Mouse (Mus musculus) frontal cortex, postnatal 10 days (tissue): Measurements from ENCODE around the gene Txndc11.
"Not testable (repeated sequence)": the region's sequence is repeated elsewhere in the genome, so short reads cannot be mapped to it uniquely, and the experiment has no call there.

Experiments used
- DNase-seq, 2 experiments: peaks; one replicate each; pipeline ENCODE4 v3.0.0; 2022; ENCODE audit warnings: low spot score in 2 of 2, mixed read lengths in 1 of 2

Txndc11 gene

GRCm38 (mm10) chr16:11134348-11135344, at the start of gene Txndc11:
Gene Txndc11 (minus strand): TSS chr16:11134650.
- DNase-seq, result peak; percentile 99

GRCm38 (mm10) chr16:11177404-11177803, 43.0 kb upstream of the Txndc11 start:
- no peak for DNase-seq

DNA sequence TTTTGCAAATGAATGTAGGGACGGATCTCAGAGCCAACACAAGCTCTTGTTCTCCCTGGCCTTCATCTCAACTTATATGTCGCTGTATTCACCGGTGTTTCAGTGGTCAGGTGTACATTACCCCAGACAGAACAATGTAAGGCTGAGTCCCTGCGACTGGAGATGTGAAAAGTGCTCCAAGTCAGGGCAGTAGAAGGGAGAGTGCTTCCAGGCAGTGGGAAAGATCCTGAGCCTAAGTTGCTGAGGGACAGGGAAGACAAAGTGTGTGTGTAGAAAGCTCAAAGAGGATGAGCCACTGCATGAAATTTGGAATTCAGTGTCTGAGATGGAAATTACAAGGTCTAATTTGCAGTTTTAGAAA, 42.4 kb upstream of the Txndc11 start:
- no peak for DNase-seq

DNA sequence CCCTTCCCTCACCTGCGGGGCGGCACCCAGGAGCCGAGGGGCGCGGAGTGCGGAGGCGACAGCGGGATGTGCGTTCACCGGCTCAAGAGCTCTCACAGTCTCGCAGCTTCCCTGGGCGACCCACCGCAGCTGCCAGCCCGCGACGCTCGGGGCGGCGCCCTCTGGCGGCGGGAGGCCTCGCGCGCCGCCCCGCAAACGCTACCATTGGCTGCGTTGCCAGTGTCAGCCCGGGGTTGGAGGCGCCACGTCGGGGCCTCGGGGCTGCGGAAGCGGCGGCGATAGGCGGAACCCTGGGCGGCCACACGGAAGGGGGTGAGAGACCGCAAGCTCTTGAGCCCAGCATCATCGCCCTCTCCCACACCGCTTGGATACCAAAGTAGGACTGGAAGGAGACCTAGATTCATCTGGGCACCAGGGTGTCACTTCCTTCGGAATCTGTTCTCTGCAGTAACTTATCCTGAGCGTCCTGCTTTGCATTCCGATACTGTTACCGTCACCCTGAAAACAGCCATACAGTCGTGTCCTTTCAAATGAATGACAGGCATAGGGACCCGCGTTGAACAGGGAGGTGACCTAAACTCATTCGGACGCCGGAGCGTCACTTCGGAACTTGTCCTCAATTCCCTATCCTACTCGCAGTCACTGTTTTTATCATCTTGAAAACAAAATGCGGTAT, 41.9 kb upstream of the Txndc11 start, which contains the start of gene Zc3h7a:
Zc3h7a (minus strand) TSS at position 186 of the 676 bp plus-strand sequence.
- peak; percentile 83 to 87 for DNase-seq

DNA sequence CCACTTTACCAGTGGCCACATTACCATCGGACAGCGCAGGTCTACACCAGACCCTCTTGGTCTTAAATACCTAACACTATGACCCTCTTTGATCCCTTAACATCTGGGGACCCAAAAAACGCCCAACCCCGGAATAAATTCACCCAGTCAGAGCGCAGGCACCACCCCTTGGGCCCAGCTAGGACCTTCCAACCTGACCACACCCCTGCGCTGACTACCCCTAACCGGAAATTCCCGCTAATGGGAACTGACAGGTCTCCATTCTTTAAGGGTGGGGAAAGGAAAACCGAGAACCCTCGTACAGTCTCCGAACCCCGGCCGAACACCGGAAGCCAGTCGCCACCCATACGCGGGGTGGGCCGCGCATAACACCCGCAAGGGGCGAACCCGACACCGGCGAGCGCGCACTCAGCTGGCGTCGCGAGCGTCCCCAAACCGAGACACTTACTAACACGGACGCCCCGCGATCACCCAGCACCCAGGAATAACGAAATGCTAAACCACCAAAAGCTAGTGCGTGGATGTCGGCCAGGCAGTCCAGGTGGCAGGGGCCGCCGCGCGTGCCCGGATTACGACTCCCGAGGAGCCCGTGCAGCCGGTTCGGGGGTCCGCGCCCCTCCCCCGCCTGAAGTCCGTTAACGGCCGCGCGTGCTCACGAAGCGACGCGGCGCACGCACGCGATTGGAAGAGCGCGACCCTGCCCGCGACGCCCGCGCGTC, 41.2 kb upstream of the Txndc11 start:
- no peak for DNase-seq

- no peak for DNase-seq
Observed at GRCm38 (mm10) chr16:11175100-11175488, 40.6 kb upstream of the Txndc11 start.

- DNase-seq, result peak; percentile 31 to 34
Observed at GRCm38 (mm10) chr16:11174671-11175081, 40.2 kb upstream of the Txndc11 start.

DNA sequence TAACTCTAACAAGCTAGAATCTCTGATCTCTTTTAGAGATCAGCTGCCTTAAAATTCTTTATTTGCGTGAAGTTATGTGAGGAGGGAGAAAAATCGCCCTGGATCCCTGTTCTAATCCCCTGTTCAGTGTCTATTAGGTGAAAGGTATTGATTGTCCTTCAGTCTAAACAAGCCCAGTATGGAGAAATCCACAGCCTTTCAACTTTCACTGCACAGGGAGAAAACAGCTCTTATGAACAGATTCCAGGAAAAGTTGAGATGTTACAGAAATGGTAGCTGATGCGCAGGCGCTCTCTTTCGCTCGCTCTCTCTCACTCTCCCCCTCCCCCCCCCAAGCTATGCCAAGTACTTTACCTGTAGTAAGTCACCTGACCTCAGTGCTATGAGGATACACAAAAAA, 37.2 kb upstream of the Txndc11 start:
- no peak for DNase-seq

- DNase-seq, result no peak
Observed at GRCm38 (mm10) chr16:11166431-11166830, 32.0 kb upstream of the Txndc11 start.

- no peak for DNase-seq
Observed at GRCm38 (mm10) chr16:11164695-11165255, 30.3 kb upstream of the Txndc11 start.

DNA sequence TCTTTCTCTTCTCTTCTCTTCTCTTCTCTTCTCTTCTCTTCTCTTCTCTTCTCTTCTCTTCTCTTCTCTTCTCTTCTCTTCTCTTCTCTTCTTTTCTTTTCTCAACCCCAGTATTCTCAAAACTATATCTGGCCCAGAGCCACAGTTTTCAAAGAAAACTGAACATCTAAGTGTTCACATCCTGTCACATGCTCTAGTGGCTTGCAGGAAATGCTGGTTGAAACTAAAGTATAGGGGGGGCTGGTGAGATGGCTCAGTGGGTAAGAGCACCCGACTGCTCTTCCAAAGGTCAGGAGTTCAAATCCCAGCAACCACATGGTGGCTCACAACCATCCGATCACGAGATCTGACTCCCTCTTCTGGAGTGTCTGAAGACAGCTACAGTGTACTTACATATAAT, 23.3 kb upstream of the Txndc11 start:
- not testable (repeated sequence) for DNase-seq

- DNase-seq, result no peak
Observed at GRCm38 (mm10) chr16:11154500-11154899, 20.1 kb upstream of the Txndc11 start.

DNA sequence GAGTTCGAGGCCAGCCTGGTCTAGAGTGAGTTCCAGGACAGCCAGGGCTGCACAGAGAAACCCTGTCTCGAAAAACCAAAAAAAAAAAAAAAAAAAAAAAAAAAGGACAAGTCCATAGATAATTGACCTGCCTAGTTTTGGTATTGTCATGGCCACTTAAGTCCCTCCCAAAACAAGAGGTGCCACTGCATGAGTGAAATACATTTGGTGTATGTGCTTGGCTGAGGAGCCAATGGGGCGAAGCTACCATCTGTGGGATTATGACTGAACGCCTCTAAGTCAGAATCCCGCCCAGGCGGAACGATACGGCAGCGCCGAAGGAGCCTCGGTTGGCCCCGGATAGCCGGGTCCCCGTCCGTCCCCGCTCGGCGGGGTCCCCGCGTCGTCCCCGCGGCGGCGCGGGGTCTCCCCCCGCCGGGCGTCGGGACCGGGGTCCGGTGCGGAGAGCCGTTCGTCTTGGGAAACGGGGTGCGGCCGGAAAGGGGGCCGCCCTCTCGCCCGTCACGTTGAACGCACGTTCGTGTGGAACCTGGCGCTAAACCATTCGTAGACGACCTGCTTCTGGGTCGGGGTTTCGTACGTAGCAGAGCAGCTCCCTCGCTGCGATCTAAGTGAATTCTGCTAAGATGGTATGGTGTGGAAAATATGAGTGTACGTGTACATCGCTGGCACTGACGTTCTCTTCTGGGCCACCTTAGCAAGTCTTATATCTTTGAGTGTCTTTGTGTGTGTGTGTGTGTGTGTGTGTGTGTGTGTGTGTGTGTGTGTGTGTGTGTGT, 9.4 kb upstream of the Txndc11 start:
- peak; percentile 94 to 100 for DNase-seq

- no peak for DNase-seq
Observed at GRCm38 (mm10) chr16:11133476-11134347, 738 bp downstream of the Txndc11 start.

DNA sequence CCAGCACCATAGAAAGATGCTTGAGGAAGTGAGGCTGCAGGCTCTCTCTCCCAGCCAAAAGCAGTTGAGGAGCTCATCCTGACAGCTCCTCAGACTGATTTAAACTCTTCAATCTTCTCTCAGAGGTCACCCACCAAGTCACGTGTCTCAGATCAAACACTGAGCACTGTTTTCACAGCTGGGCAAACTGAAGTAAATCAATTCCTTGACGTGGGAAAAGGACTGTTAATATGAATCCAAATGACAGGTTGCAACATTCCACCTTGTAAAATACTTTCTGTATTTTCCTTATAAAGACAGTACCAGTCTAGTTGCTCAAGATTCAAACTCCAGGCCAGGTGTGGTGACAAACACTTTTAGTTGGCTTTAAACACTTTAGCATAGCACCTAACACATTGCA, 1.6 kb downstream of the Txndc11 start:
- DNase-seq, result no peak

GRCm38 (mm10) chr16:11128301-11128700, 6.1 kb downstream of the Txndc11 start:
- no peak for DNase-seq

DNA sequence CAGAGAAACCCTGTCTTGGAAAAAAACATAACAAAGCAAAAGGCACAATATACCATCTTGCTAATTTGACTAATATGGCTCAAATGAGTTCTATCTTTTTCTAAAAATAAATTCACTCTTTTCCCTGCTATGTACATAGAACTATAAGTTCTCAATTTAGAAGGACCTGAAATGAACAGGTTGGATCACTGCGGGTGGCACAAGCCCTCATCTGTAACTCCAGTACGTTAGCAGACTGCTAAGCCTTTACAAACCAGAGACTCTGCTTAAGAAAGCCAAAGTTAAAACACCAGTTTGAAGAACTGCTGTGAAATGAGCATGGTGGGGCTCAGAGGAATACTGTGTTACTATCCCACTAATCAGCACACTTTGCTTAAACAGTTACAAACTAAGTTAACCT, 9.1 kb downstream of the Txndc11 start:
- DNase-seq, result no peak

- no peak for DNase-seq
Observed at GRCm38 (mm10) chr16:11124110-11124509, 10.3 kb downstream of the Txndc11 start.

- DNase-seq, result no peak
Observed at GRCm38 (mm10) chr16:11122625-11123024, 11.8 kb downstream of the Txndc11 start.

DNA sequence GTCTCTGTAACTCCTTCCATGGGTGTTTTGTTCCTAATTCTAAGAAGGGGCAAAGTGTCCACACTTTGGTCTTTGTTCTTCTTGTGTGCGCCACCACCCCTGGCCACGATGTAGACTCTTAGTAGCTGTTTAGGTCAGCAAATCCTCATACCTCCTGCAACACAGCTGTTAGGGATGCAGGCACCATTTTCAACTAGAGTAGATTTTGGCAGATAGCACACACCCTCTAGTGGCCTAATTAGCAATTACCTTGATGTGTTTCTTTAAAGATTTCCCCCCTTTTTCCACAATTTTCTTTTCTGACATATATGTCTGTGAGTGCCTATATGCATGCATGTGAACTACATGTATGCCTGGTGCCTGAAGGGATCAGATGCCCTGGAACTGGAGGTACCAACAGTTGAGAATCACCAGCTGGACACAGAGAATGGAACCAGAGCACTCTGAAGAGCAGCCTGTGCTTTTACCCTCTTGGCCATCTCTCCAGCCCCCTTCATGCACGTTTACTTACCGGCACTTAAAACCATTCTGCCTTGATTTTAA, 25.2 kb downstream of the Txndc11 start:
- DNase-seq, result no peak
